Mouse (Mus musculus): ENCODE data around the gene Lyz2. TPM values are rescaled to one million over a fixed set of nuclear protein-coding genes. Genes with fewer than 3 reads are reported as not detected.

Gene Lyz2
- total and polyA plus RNA-seq, 2 experiments from 2014 or later, result 13.0 to 23.8 TPM

DNA sequence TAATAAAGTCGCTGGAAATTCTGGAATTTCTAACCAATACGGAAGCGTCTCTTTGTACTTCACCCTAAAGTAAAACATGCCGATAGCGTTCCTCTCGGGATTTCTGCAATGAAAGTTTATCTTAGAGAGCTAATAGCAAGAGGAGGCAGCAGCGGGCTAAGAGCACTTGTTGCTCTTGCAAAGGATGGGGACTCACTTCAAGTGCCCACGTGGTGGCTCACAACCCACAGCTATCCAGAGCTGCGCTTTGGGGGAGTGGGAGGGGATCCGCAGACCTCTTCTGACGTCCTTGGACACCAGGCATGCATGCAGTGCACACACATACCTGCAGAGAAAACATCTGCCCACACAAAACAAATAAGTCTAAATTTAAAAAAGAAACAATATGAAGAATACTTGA is 46.3 kb downstream of the Lyz2 start:
- Histone ChIP-seq H3K27ac (ENCODE audit: low read depth, low read length) (no peak overlapping the region), H3K4me1 (ENCODE audit: insufficient read depth, low read length) (no peaks in the 10 kb centered on the region), H3K27me3 (ENCODE audit: insufficient read depth, low read length) (no peaks in the 10 kb centered on the region), H3K4me3 (ENCODE audit: low read depth, low read length) (no peak overlapping the region), H3K9ac (replicated peaks; ENCODE audit: low read length, poor library complexity, severe bottlenecking) (no peak overlapping the region), H3K4me2 (ENCODE audit: low read depth, low read length, poor library complexity, severe bottlenecking) (no peak overlapping the region), H3K36me3 (ENCODE audit: insufficient read depth, low read length) (no peaks in the 10 kb centered on the region), H3K9me3 (ENCODE audit: low read length) (no peaks in the 10 kb centered on the region)
- DNase-seq (ENCODE audit: low spot score), result no peak
- TF ChIP-seq CTCF (IDR thresholded peaks at IDR 0.05), result no peak
- WGBS, result 65% methylated on average over 11 of the region's 11 CpGs
- no peak for ATAC-seq (ENCODE audit: low FRiP score)

- no peak overlapping the region for H3K27ac ChIP-seq (ENCODE audit: low read depth, low read length)
- no peak overlapping the region for H3K4me2 ChIP-seq (ENCODE audit: low read depth, low read length, poor library complexity, severe bottlenecking)
- TF ChIP-seq CTCF (IDR thresholded peaks at IDR 0.05), result no peak
- no peak overlapping the region for H3K4me3 ChIP-seq (ENCODE audit: low read depth, low read length)
- no peaks in the 10 kb centered on the region for H3K27me3 ChIP-seq (ENCODE audit: insufficient read depth, low read length)
- H3K9ac ChIP-seq (replicated peaks; ENCODE audit: low read length, poor library complexity, severe bottlenecking), result no peak overlapping the region
- no peaks in the 10 kb centered on the region for H3K4me1 ChIP-seq (ENCODE audit: insufficient read depth, low read length)
- ATAC-seq (ENCODE audit: low FRiP score), result no peak
- no peaks in the 10 kb centered on the region for H3K36me3 ChIP-seq (ENCODE audit: insufficient read depth, low read length)
- H3K9me3 ChIP-seq (ENCODE audit: low read length), result no peaks in the 10 kb centered on the region
- 71% methylated on average over 4 of the region's 4 CpGs for WGBS
- DNase-seq (ENCODE audit: low spot score), result no peak
These were observed 47.3 kb downstream of the Lyz2 start for GRCm38 (mm10) chr10:117234825-117235224.

DNA sequence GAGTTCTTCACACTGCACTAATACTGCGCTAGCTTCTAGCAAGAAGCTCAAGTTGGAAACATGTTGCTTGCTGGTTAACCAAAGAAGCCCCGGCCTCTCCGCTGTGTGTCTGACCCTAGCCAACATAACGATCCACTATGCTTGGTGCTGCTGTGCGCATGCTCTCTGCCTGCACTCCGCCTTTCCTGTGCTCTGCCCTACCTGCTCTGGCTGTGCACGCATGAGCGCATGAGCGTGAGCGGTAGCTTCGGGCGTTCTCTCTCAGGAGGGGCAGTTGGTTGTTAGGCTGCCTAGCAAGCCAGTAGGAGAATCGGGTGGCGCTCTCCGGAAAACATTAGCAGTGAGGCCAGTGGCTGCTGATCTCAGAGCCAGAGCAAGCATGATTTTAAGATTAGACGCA is 52.3 kb downstream of the Lyz2 start:
- H3K4me2 ChIP-seq (ENCODE audit: low read depth, low read length, poor library complexity, severe bottlenecking), result no peak overlapping the region
- WGBS, result 69% methylated on average over 16 of the region's 16 CpGs

More for the DNA sequence above, 52.3 kb downstream of the Lyz2 start:
- ATAC-seq (ENCODE audit: low FRiP score) (no peak), DNase-seq (ENCODE audit: low spot score) (peak; percentile 13)
- Histone ChIP-seq H3K4me1 (ENCODE audit: insufficient read depth, low read length) (no peaks in the 10 kb centered on the region), H3K9me3 (ENCODE audit: low read length) (no peaks in the 10 kb centered on the region), H3K9ac (replicated peaks; ENCODE audit: low read length, poor library complexity, severe bottlenecking) (no peak overlapping the region), H3K27ac (ENCODE audit: low read depth, low read length) (no peak overlapping the region), H3K36me3 (ENCODE audit: insufficient read depth, low read length) (no peaks in the 10 kb centered on the region), H3K27me3 (ENCODE audit: insufficient read depth, low read length) (no peaks in the 10 kb centered on the region), H3K4me3 (ENCODE audit: low read depth, low read length) (no peak overlapping the region)
- no peak for TF ChIP-seq CTCF (IDR thresholded peaks at IDR 0.05)

Other genes with a start within 250 kb of the Lyz2 start
- gene Lrrc10, start 237.0 kb downstream of the Lyz2 start, total RNA-seq (2014; rRNA removed), result not detected in 2 replicates
- gene Lrrc10, start 237.0 kb downstream of the Lyz2 start, polyA plus RNA-seq (2015; fragmentation: Nextera tagmentation; extraction: Ambion mirVana), result not detected in 2 replicates
- gene Cct2, start 218.5 kb downstream of the Lyz2 start, total RNA-seq (2014; rRNA removed), result 231 and 277 TPM in 2 replicates
- 208 and 213 TPM in 2 replicates for gene Cct2, start 218.5 kb downstream of the Lyz2 start, polyA plus RNA-seq (2015; fragmentation: Nextera tagmentation; extraction: Ambion mirVana)
- gene Frs2, start 133.8 kb downstream of the Lyz2 start, total RNA-seq (2014; rRNA removed), result 20.3 and 23.4 TPM in 2 replicates
- gene Frs2, start 133.8 kb downstream of the Lyz2 start, polyA plus RNA-seq (2015; fragmentation: Nextera tagmentation; extraction: Ambion mirVana), result 15.2 and 17.3 TPM in 2 replicates
- gene Yeats4, start 57.8 kb downstream of the Lyz2 start, total RNA-seq (2014; rRNA removed), result 79.0 and 90.4 TPM in 2 replicates
- gene Yeats4, start 57.8 kb downstream of the Lyz2 start, polyA plus RNA-seq (2015; fragmentation: Nextera tagmentation; extraction: Ambion mirVana), result 104 and 107 TPM in 2 replicates
- gene 9530003J23Rik, start 43.6 kb downstream of the Lyz2 start, total RNA-seq (2014; rRNA removed), result not detected in 2 replicates
- gene 9530003J23Rik, start 43.6 kb downstream of the Lyz2 start, polyA plus RNA-seq (2015; fragmentation: Nextera tagmentation; extraction: Ambion mirVana), result 0.22 and 0.26 TPM in 2 replicates
- not detected in 2 replicates for gene Lyz1, start 10.5 kb upstream of the Lyz2 start, total RNA-seq (2014; rRNA removed)
- gene Lyz1, start 10.5 kb upstream of the Lyz2 start, polyA plus RNA-seq (2015; fragmentation: Nextera tagmentation; extraction: Ambion mirVana), result 0.17 TPM in 1 of 2 replicates, not detected in the other
- 120 and 151 TPM in 2 replicates for gene Cpsf6, start 97.7 kb upstream of the Lyz2 start, total RNA-seq (2014; rRNA removed)
- gene Cpsf6, start 97.7 kb upstream of the Lyz2 start, polyA plus RNA-seq (2015; fragmentation: Nextera tagmentation; extraction: Ambion mirVana), result 78.9 and 85.1 TPM in 2 replicates

All from midbrain, postnatal 0 days (tissue).